Mouse (Mus musculus) heart, adult 2 months (tissue): ENCODE measurements around the gene Ccdc9b.

Source experiments
- CTCF ChIP-seq: fragments of 200-600 bp; IDR thresholded peaks from 2 replicates; pipeline ENCODE4 v1.8.1; 2022; ENCODE audit warnings: antibody characterized with exemption, mild to moderate bottlenecking, moderate library complexity
- EP300 ChIP-seq: fragments of 200-500 bp; IDR thresholded peaks from 2 replicates; pipeline ENCODE4 v1.6.1; 2011; ENCODE audit warnings: low read depth, low read length, control low read depth; ENCODE audit not compliant: insufficient read depth
- POLR2A ChIP-seq: fragments of 200-500 bp; IDR thresholded peaks from 2 replicates; pipeline ENCODE4 v1.6.1; 2011; ENCODE audit warnings: mild to moderate bottlenecking, low read depth, low read length, control low read depth; ENCODE audit not compliant: insufficient read depth

- TF ChIP-seq CTCF (peak; percentile 22; the same call in 1 of the 2 replicates), POLR2A (no peak), EP300 (no peak)
These were observed 56.0 kb downstream of the Ccdc9b start for GRCm38 (mm10) chr2:118706436-118706835.
